Mouse (Mus musculus) G1E (cell line): Measurements from ENCODE around the gene Agpat4.

Experiments
- CTCF ChIP-seq: IDR thresholded peaks from 2 replicates; pipeline ENCODE4 v1.5.1; 2012; ENCODE audit warnings: low read depth, low read length, inconsistent platforms, mixed read lengths
- GATA1 ChIP-seq: IDR thresholded peaks from 2 replicates; pipeline ENCODE4 v1.6.1; 2012; ENCODE audit warnings: borderline replicate concordance, low read length, inconsistent platforms, mixed read lengths
- GATA2 ChIP-seq: IDR thresholded peaks from 2 replicates; pipeline ENCODE4 v1.6.1; 2012; ENCODE audit warnings: low read depth, low read length, inconsistent platforms, borderline replicate concordance
- POLR2AphosphoS5 ChIP-seq: IDR thresholded peaks from 2 replicates; pipeline ENCODE4 v1.6.1; 2012; ENCODE audit warnings: low read depth, low read length, inconsistent platforms; ENCODE audit not compliant: insufficient replicate concordance
- TAL1 ChIP-seq: conservative IDR thresholded peaks from 2 replicates; pipeline ENCODE4 v1.6.1; 2012; ENCODE audit warnings: low read depth, low read length, inconsistent platforms, mixed read lengths

DNA sequence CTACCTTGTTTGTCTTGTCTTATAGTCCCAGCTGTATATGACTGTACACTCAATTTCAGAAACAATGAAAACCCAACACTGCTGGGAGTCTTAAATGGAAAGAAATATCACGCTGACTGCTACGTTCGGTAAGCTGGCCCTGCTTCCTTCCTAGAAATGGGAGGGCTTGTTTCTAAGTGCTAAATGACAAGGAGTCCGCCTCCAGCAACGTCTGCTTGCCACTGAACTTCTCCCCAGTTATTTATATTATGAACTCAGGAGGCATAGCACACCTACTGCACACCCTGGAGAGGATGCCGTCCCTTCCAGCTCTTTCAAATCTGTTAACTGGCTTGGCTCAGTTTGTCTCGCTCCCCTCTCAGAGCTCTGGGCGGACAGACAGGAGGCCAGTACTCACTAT, 94.9 kb downstream of the Agpat4 start:
- no peak for TF ChIP-seq CTCF
- no peak for TF ChIP-seq TAL1
- TF ChIP-seq POLR2AphosphoS5 = no peak
- TF ChIP-seq GATA1 = no peak
- no peak for TF ChIP-seq GATA2
